Mouse (Mus musculus): ENCODE measurements around the gene Gm42906. TPM values are rescaled to one million over a fixed set of nuclear protein-coding genes. Genes with fewer than 3 reads are reported as not detected.

Gm42906 gene
- polyA plus RNA-seq, 1 experiment from 2014 or later, result 0.38 TPM

- H3K36me3 ChIP-seq, result no peaks in the 10 kb centered on the region
- no peak overlapping the region for H3K4me3 ChIP-seq
- no peaks in the 10 kb centered on the region for H3K27me3 ChIP-seq
- peak overlapping the region; percentile 58 for H3K27ac ChIP-seq
- H3K4me1 ChIP-seq (replicated peaks), result peaks cover 24% of the 10 kb centered on the region
- ATAC-seq (replicated peaks; ENCODE audit: insufficient number of reproducible peaks, insufficient read depth, low FRiP score, low read depth), result peak; percentile 45
- H3K9ac ChIP-seq, result 0 out of 2 replicates have a peak overlapping the region, but pooled peaks have one; percentile 9
- 38% methylated on average over 11 of the region's 11 CpGs for WGBS
- no peak overlapping the region for H3K4me2 ChIP-seq
- H3K9me3 ChIP-seq (replicated peaks), result no peaks in the 10 kb centered on the region
Observed at GRCm38 (mm10) chr5:151142671-151143601, 285.0 kb downstream of the Gm42906 start.

GRCm38 (mm10) chr5:151142241-151142640 is 285.7 kb downstream of the Gm42906 start:
- Histone ChIP-seq H3K27ac (peak overlapping the region; percentile 58), H3K9me3 (replicated peaks) (no peaks in the 10 kb centered on the region), H3K36me3 (no peaks in the 10 kb centered on the region), H3K4me1 (replicated peaks) (peaks cover 27% of the 10 kb centered on the region), H3K27me3 (no peaks in the 10 kb centered on the region), H3K4me3 (no peak overlapping the region), H3K4me2 (no peak overlapping the region), H3K9ac (no peak overlapping the region)
- 27% methylated on average over 5 of the region's 5 CpGs for WGBS
- ATAC-seq (replicated peaks; ENCODE audit: insufficient number of reproducible peaks, insufficient read depth, low FRiP score, low read depth), result no peak

DNA sequence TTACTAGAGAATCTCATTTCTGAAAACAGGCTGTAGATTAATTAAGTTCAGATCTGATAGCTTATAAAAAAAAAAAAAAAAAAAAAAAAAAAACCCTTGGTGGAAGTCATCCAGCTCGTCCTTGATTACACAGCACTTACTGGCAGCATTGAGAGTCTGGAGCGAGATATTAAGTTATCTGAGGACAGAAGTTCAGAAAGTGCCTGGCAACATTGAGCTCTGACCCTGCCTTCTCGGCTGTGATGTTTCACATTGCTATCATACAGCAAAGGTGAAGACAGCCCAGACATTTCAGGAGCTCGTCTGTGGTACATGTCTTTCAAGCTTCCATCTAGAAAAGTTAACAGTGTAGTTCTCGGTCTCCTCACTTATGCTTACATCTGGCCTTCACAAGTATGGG is 290.1 kb downstream of the Gm42906 start:
- 31% methylated on average over 5 of the region's 5 CpGs for WGBS
- H3K27ac ChIP-seq, result no peak overlapping the region

DNA sequence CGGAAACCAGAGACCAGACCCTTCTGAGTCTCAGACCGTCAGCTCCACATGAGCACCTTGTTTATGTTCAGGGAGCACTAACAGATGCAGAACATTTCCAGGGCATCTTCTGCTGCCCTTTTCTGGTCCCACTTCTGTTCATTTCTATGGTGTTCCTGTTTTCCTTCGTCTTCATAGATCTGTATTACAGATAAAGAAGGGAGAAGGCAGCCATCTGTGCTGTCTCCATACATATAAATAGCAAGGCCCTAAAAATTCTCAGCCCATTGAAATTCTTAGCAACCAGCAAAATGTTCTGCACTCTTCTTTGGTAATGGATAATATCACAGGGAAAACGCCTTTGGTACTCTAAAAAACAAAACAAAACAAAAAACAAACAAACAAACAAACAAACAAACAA is 290.7 kb downstream of the Gm42906 start:
- H3K27me3 ChIP-seq, result no peaks in the 10 kb centered on the region
- no peak overlapping the region for H3K27ac ChIP-seq
- H3K4me3 ChIP-seq, result no peak overlapping the region
- peaks cover 29% of the 10 kb centered on the region for H3K4me1 ChIP-seq (replicated peaks)
- no peak overlapping the region for H3K4me2 ChIP-seq
- no peaks in the 10 kb centered on the region for H3K36me3 ChIP-seq
- 80% methylated on average over 4 of the region's 4 CpGs for WGBS
- ATAC-seq (replicated peaks; ENCODE audit: insufficient number of reproducible peaks, insufficient read depth, low FRiP score, low read depth), result no peak
- H3K9me3 ChIP-seq (replicated peaks), result no peaks in the 10 kb centered on the region
- H3K9ac ChIP-seq, result no peak overlapping the region

More for the DNA sequence above, 290.1 kb downstream of the Gm42906 start:
- H3K9ac ChIP-seq, result no peak overlapping the region
- no peak overlapping the region for H3K4me2 ChIP-seq
- no peaks in the 10 kb centered on the region for H3K27me3 ChIP-seq
- H3K9me3 ChIP-seq (replicated peaks), result no peaks in the 10 kb centered on the region
- H3K36me3 ChIP-seq, result no peaks in the 10 kb centered on the region
- peaks cover 33% of the 10 kb centered on the region for H3K4me1 ChIP-seq (replicated peaks)
- no peak overlapping the region for H3K4me3 ChIP-seq
- no peak for ATAC-seq (replicated peaks; ENCODE audit: insufficient number of reproducible peaks, insufficient read depth, low FRiP score, low read depth)

DNA sequence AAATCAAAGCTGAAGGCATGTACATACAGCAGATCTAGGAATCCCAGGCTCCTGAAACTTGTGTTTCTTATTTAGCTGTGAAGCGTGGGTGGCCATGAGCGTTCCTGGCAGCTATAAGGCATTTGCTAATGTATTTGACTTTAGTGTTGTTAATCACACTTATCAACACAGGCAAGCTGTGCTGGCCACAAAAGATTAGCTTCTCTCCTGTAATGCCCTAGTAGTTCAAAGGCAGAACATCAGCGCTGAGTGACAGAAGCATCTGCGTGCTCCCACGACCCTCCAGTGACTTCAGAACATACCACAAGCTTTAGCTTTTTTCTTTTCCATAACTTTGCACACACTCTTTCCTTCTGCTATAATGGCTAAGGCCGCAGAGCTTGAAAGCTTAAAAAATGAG is 292.0 kb downstream of the Gm42906 start:
- H3K4me3 ChIP-seq, result no peak overlapping the region
- no peaks in the 10 kb centered on the region for H3K27me3 ChIP-seq
- peak overlapping the region; percentile 37 for H3K27ac ChIP-seq
- peaks cover 28% of the 10 kb centered on the region for H3K4me1 ChIP-seq (replicated peaks)
- no peak overlapping the region for H3K4me2 ChIP-seq
- WGBS, result 25% methylated on average over 6 of the region's 6 CpGs
- ATAC-seq (replicated peaks; ENCODE audit: insufficient number of reproducible peaks, insufficient read depth, low FRiP score, low read depth), result 0 out of 2 replicates have a peak, but pooled peaks have one; percentile 35
- H3K9me3 ChIP-seq (replicated peaks), result no peaks in the 10 kb centered on the region
- no peaks in the 10 kb centered on the region for H3K36me3 ChIP-seq
- no peak overlapping the region for H3K9ac ChIP-seq

- ATAC-seq (replicated peaks; ENCODE audit: insufficient number of reproducible peaks, insufficient read depth, low FRiP score, low read depth), result no peak
- Histone ChIP-seq H3K9ac (no peak overlapping the region), H3K27me3 (no peaks in the 10 kb centered on the region), H3K4me1 (replicated peaks) (peaks cover 31% of the 10 kb centered on the region), H3K27ac (peak overlapping the region; percentile 37; the same call in 1 of the 2 replicates), H3K36me3 (no peaks in the 10 kb centered on the region), H3K4me3 (no peak overlapping the region), H3K4me2 (no peak overlapping the region), H3K9me3 (replicated peaks) (no peaks in the 10 kb centered on the region)
- WGBS, result 36% methylated on average over 8 of the region's 8 CpGs
Observed at GRCm38 (mm10) chr5:151135078-151135826, 292.7 kb downstream of the Gm42906 start.

GRCm38 (mm10) chr5:151134202-151134601 is 293.8 kb downstream of the Gm42906 start:
- no peak overlapping the region for H3K27ac ChIP-seq
- WGBS, result 93% methylated on average over 4 of the region's 4 CpGs
- ATAC-seq (replicated peaks; ENCODE audit: insufficient number of reproducible peaks, insufficient read depth, low FRiP score, low read depth), result no peak

GRCm38 (mm10) chr5:151133744-151134143 is 294.2 kb downstream of the Gm42906 start:
- Histone ChIP-seq H3K27me3 (no peaks in the 10 kb centered on the region), H3K27ac (no peak overlapping the region), H3K9ac (no peak overlapping the region), H3K4me1 (replicated peaks) (peaks cover 31% of the 10 kb centered on the region), H3K9me3 (replicated peaks) (no peaks in the 10 kb centered on the region), H3K36me3 (no peaks in the 10 kb centered on the region), H3K4me2 (no peak overlapping the region), H3K4me3 (no peak overlapping the region)
- 87% methylated on average over 14 of the region's 14 CpGs for WGBS
- no peak for ATAC-seq (replicated peaks; ENCODE audit: insufficient number of reproducible peaks, insufficient read depth, low FRiP score, low read depth)

More at GRCm38 (mm10) chr5:151134202-151134601, 293.8 kb downstream of the Gm42906 start:
- Histone ChIP-seq H3K4me3 (no peak overlapping the region), H3K4me2 (no peak overlapping the region), H3K9me3 (replicated peaks) (no peaks in the 10 kb centered on the region), H3K36me3 (no peaks in the 10 kb centered on the region), H3K9ac (no peak overlapping the region), H3K27me3 (no peaks in the 10 kb centered on the region), H3K4me1 (replicated peaks) (peaks cover 31% of the 10 kb centered on the region)

DNA sequence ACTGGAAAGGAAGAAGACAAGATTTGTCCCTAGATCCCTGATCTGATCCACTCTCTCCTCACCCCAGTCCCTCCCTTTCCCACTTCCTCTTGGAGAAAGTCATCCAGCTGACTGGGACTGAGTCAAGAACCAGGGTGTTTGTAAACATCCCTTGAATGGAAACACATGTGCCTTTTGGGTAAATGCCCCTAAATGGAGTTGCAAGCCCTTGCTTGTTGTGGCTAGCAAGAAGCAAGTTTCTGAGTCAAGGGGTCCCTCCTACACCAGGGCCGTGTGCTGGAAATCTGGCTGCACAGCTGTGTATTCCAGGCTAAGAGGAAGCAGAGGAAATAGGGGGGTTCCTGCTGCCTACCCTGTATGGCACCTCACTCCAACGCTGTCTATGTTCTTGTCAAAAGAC is 298.2 kb downstream of the Gm42906 start:
- Histone ChIP-seq H3K4me1 (replicated peaks) (peaks cover 11% of the 10 kb centered on the region; the same call in 1 of the 2 replicates), H3K4me3 (no peak overlapping the region), H3K27ac (no peak overlapping the region), H3K36me3 (no peaks in the 10 kb centered on the region), H3K4me2 (no peak overlapping the region), H3K9me3 (replicated peaks) (no peaks in the 10 kb centered on the region), H3K27me3 (no peaks in the 10 kb centered on the region), H3K9ac (no peak overlapping the region)
- no peak for ATAC-seq (replicated peaks; ENCODE audit: insufficient number of reproducible peaks, insufficient read depth, low FRiP score, low read depth)
- WGBS, result 51% methylated on average over 2 of the region's 2 CpGs

GRCm38 (mm10) chr5:151127298-151127717 is 300.7 kb downstream of the Gm42906 start:
- Histone ChIP-seq H3K9ac (no peak overlapping the region), H3K4me3 (peak overlapping the region; percentile 16; the same call in 1 of the 2 replicates), H3K4me2 (peak overlapping the region; percentile 11; the same call in 1 of the 2 replicates), H3K9me3 (replicated peaks) (no peaks in the 10 kb centered on the region), H3K27ac (no peak overlapping the region; the same call in 1 of the 2 replicates), H3K27me3 (no peaks in the 10 kb centered on the region), H3K36me3 (no peaks in the 10 kb centered on the region), H3K4me1 (replicated peaks) (peaks cover 11% of the 10 kb centered on the region; the same call in 1 of the 2 replicates)
- WGBS, result 37% methylated on average over 6 of the region's 6 CpGs
- no peak for ATAC-seq (replicated peaks; ENCODE audit: insufficient number of reproducible peaks, insufficient read depth, low FRiP score, low read depth)

GRCm38 (mm10) chr5:151126608-151127005 is 301.4 kb downstream of the Gm42906 start:
- no peak overlapping the region for H3K9ac ChIP-seq
- H3K4me1 ChIP-seq (replicated peaks), result peaks cover 11% of the 10 kb centered on the region; the same call in 1 of the 2 replicates
- no peak overlapping the region for H3K4me2 ChIP-seq
- no peaks in the 10 kb centered on the region for H3K27me3 ChIP-seq
- ATAC-seq (replicated peaks; ENCODE audit: insufficient number of reproducible peaks, insufficient read depth, low FRiP score, low read depth), result no peak
- WGBS, result 73% methylated on average over 10 of the region's 10 CpGs
- no peak overlapping the region for H3K4me3 ChIP-seq
- no peaks in the 10 kb centered on the region for H3K9me3 ChIP-seq (replicated peaks)
- H3K36me3 ChIP-seq, result no peaks in the 10 kb centered on the region
- no peak overlapping the region for H3K27ac ChIP-seq

All from heart, embryonic 15.5 days (tissue).